Mouse (Mus musculus): ENCODE data around the gene Rhox4a.
"Not testable (repeated sequence)": the region's sequence is repeated elsewhere in the genome, so short reads cannot be mapped to it uniquely, and the experiment has no call there.

Rhox4a gene

GRCm38 (mm10) chrX:37265038-37265437, at the start of gene Rhox4a:
Gene Rhox4a (plus strand): TSS chrX:37265338.
- DNase-seq: not testable (repeated sequence)

GRCm38 (mm10) chrX:37222158-37222557, 43.0 kb upstream of the Rhox4a start, which contains the start of gene Rhox1:
Gene Rhox1 (minus strand): TSS chrX:37222258.
- DNase-seq: not testable (repeated sequence)

GRCm38 (mm10) chrX:37244676-37245075, 20.5 kb upstream of the Rhox4a start, which contains the start of gene Rhox2a:
Gene Rhox2a (plus strand): TSS chrX:37244976.
- DNase-seq: not testable (repeated sequence)

GRCm38 (mm10) chrX:37249619-37250018, 15.5 kb upstream of the Rhox4a start, which contains the start of gene Rhox3a:
Gene Rhox3a (plus strand): TSS chrX:37249919.
- not testable (repeated sequence) for DNase-seq
